Mouse (Mus musculus): ENCODE results near the gene Nt5c2.

- no peak for TF ChIP-seq POLR2A (IDR thresholded peaks at IDR 0.05; ENCODE audit: low read depth, low read length)
- no peak; the same call in 1 of the 2 replicates for TF ChIP-seq CTCF (IDR thresholded peaks at IDR 0.05; ENCODE audit: borderline replicate concordance, insufficient read depth, low read length)
Measured at GRCm38 (mm10) chr19:46846056-46846455, 168.9 kb downstream of the Nt5c2 start.
